Mouse (Mus musculus) erythroblast, embryonic 14.5 days (primary cell): ENCODE data around the gene AI837181.

Experiments used
- GATA1 ChIP-seq: IDR thresholded peaks from 2 replicates; pipeline ENCODE4 v1.6.1; 2012; ENCODE audit warnings: low read length, inconsistent platforms, mixed read lengths
- TAL1 ChIP-seq: IDR thresholded peaks from 3 replicates; pipeline ENCODE4 v1.6.1; 2012; ENCODE audit warnings: low read length, inconsistent platforms, mixed read lengths

DNA sequence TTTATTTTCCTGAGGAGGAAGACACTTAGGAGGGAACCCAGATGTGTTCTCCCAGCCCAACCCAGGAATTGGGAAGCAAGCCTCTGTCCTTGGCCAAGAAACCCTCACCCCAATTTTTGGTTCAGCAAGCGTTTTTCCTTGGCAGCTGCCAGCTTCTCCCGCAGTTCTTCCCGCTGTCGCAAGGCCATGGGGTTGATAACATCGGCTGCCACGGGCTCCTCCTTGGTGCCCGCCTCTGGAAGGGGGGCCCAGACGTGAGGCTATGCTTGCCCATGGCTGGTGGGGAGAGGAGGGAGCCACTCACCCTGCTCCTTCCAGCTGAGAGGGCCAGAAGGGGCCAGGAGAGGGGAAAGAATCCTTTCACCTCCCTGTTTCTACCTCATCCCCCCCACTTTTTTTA is 40.2 kb upstream of the AI837181 start:
- no peak for TF ChIP-seq GATA1
- no peak for TF ChIP-seq TAL1
